Mouse (Mus musculus) activated CD4-positive, CD25-positive, alpha-beta regulatory T cell, adult 4 months (primary cell): ENCODE measurements around the gene Aunip. TPM values are rescaled to one million over a fixed set of nuclear protein-coding genes. Genes with fewer than 3 reads are reported as not detected.

Source experiments
- ATAC-seq: one replicate; pipeline ENCODE4 v1.8.0; 2017
- polyA plus RNA-seq, 2 experiments: library from polyadenylated mRNA; unstranded; fragments of 100-300 nt; shearing (Covaris generic); gene quantifications; one replicate each; pipeline ENCODE4 v1.2.1; 2017

Aunip gene
- polyA plus RNA-seq, 2 experiments from 2014 or later, result 0.70 to 3.2 TPM

- no peak for ATAC-seq
These were observed 46.9 kb downstream of the Aunip start for GRCm38 (mm10) chr4:134557626-134558249.

GRCm38 (mm10) chr4:134558570-134559113 is 47.8 kb downstream of the Aunip start:
- ATAC-seq, result no peak

- no peak for ATAC-seq
These were observed 48.4 kb downstream of the Aunip start for GRCm38 (mm10) chr4:134559154-134559553.

- no peak for ATAC-seq
These were observed 49.9 kb downstream of the Aunip start for GRCm38 (mm10) chr4:134560699-134561098.

GRCm38 (mm10) chr4:134562014-134562413 is 51.2 kb downstream of the Aunip start:
- no peak for ATAC-seq

- ATAC-seq, result no peak
These were observed 52.8 kb downstream of the Aunip start for GRCm38 (mm10) chr4:134563624-134564023.

- ATAC-seq, result no peak
These were observed 53.3 kb downstream of the Aunip start for GRCm38 (mm10) chr4:134564093-134564492.

GRCm38 (mm10) chr4:134567377-134568226 is 56.8 kb downstream of the Aunip start:
- ATAC-seq, result no peak

GRCm38 (mm10) chr4:134569205-134569604 is 58.4 kb downstream of the Aunip start:
- no peak for ATAC-seq

- ATAC-seq, result no peak
These were observed 59.0 kb downstream of the Aunip start for GRCm38 (mm10) chr4:134569831-134570230.

- no peak for ATAC-seq
These were observed 60.1 kb downstream of the Aunip start for GRCm38 (mm10) chr4:134570704-134571451.

GRCm38 (mm10) chr4:134572449-134573300 is 61.9 kb downstream of the Aunip start:
- no peak for ATAC-seq

Other genes with a start within 250 kb of the Aunip start
- gene Pdik1l, start 223.1 kb upstream of the Aunip start, polyA plus RNA-seq, result 10 to 100 TPM; 17.2 to 19.1 TPM
- gene Trim63, start 195.9 kb upstream of the Aunip start, polyA plus RNA-seq, result not detected
- gene Slc30a2, start 167.8 kb upstream of the Aunip start, polyA plus RNA-seq, result under 1 TPM; 0.24 to 0.85 TPM
- gene Extl1, start 127.1 kb upstream of the Aunip start, polyA plus RNA-seq, result 1 to 10 TPM in 1 of 2 experiments, under 1 TPM in 1; 0.16 to 1.4 TPM
- under 1 TPM; 0.70 to 0.90 TPM for gene Pafah2, start 114.7 kb upstream of the Aunip start, polyA plus RNA-seq
- 100 to 1,000 TPM; 262 to 341 TPM for gene Stmn1, start 42.7 kb upstream of the Aunip start, polyA plus RNA-seq
- gene Paqr7, start 14.3 kb upstream of the Aunip start, polyA plus RNA-seq, result 10 to 100 TPM; 23.9 to 27.1 TPM
- 10 to 100 TPM; 86.0 to 87.7 TPM for gene Mtfr1l, start 24.4 kb downstream of the Aunip start, polyA plus RNA-seq
- gene Selenon, start 41.2 kb downstream of the Aunip start, polyA plus RNA-seq, result under 1 TPM in 1 of 2 experiments, not detected in 1; 0.48 TPM
- 1 to 10 TPM; 1.0 to 1.9 TPM for gene Man1c1, start 193.3 kb downstream of the Aunip start, polyA plus RNA-seq